Mouse (Mus musculus) heart, postnatal 14 days (tissue): Measurements from ENCODE around the gene Prx. TPM values are rescaled to one million over a fixed set of nuclear protein-coding genes. Genes with fewer than 3 reads are reported as not detected.
A peak's percentile ranks its signal among the peaks of the same experiment; 100 is the strongest.

Experiments used
- DNase-seq, 2 experiments: peaks; one replicate each; pipeline ENCODE4 v3.0.0; 2021 to 2022
- intact Hi-C: fragments of 180-260 bp; cut with DNase I; formaldehyde crosslinking; loops from one replicate; pipeline ENCODE4 v1.15.1; 2025
- total RNA-seq, 2 experiments: library from RNA; stranded (reverse); gene quantifications; 2 replicates each; pipeline ENCODE4 v1.2.3; 2021

The Prx gene
- total RNA-seq, 2 experiments from 2014 or later: 1.4 to 2.8 TPM

DNA sequence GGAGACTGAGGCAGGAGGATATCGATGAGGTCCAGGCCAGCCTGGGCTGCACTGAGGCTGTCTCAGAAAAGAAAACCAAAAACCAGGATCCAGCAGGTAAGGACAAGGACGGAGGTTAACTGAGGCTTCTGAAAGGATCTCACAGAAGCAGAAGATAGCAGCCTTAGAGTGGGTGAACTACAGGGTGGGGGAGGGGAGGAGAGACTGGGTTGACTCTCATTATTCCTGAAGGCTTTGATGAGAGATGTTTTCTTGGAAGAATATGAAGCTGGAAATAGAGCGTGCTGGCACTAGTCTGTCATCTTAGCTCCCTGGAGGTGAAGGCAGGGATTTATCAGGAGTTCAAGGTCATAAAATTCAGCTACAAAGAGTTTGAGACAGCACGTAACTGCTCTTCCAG lies 44.7 kb downstream of the Prx start:
- intact Hi-C loops: no loop called here
- DNase-seq: no peak

DNA sequence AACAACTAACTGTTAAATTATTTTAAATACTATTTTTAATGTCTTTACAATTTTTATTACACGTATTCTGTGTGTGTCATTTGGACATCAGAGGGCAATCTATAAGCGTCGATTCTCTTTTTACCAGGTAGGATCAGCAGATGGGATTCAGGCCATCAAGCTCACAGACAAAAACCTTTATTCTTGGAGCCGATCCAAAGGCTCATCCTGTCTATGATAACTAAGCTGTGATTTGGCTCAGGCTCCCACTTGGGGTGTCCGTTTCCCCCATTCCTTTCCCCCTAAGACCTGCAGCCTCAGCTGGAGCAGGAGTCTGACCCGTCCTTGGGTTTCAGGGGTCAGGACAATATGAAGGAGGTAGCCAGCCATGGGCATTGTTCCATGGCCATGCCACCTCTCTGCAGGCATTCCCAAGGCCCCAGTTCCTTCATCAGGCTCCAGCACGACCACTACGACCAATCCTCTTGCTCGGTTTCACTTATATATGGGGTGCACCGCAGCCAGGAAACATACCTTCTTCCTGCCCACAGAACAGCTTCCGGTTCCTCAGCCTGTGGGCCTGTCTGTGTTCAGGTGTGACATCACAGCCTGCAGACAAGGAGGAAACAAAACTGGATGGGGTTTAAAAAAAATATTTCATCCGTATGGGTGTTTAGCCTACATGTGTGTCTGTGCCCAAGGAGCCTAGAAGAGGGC lies 45.7 kb downstream of the Prx start:
- no peak for DNase-seq
- intact Hi-C loops: no loop called here

GRCm38 (mm10) chr7:27549597-27549996 lies 50.5 kb downstream of the Prx start:
- no peak for DNase-seq
- intact Hi-C loops: no loop called here

- intact Hi-C loops: no loop called here
- DNase-seq: no peak
Measured at GRCm38 (mm10) chr7:27552070-27552469, 52.9 kb downstream of the Prx start.

GRCm38 (mm10) chr7:27552931-27553513 lies 53.9 kb downstream of the Prx start, which contains the start of the genes Pld3 and 2310022A10Rik:
Pld3 (minus strand) TSS chr7:27553218.
2310022A10Rik (plus strand) TSS chr7:27553233.
- intact Hi-C loops: no loop called here

GRCm38 (mm10) chr7:27560291-27560887 lies 61.3 kb downstream of the Prx start:
- intact Hi-C loops: no loop called here
- peak; percentile 52 to 65 for DNase-seq

More at GRCm38 (mm10) chr7:27552931-27553513, 53.9 kb downstream of the Prx start, which contains the start of the genes Pld3 and 2310022A10Rik:
- DNase-seq: peak; percentile 92 to 93

GRCm38 (mm10) chr7:27560978-27561377 lies 61.9 kb downstream of the Prx start:
- intact Hi-C loops: no loop called here
- DNase-seq: no peak

Other genes starting within 250 kb of the Prx start
- 1 to 10 TPM; 7.9 to 8.5 TPM for gene Numbl, start 240.9 kb upstream of the Prx start, total RNA-seq
- 100 to 1,000 TPM; 354 to 358 TPM for gene Ltbp4, start 161.6 kb upstream of the Prx start, total RNA-seq
- gene Shkbp1, start 143.3 kb upstream of the Prx start, total RNA-seq: 1 to 10 TPM; 8.6 to 9.7 TPM
- gene Gm20479, start 141.9 kb upstream of the Prx start, total RNA-seq: under 1 TPM in 1 of 2 experiments, not detected in 1; 0.76 TPM
- gene Sptbn4, start 51.6 kb upstream of the Prx start, total RNA-seq: under 1 TPM; 0.14 to 0.20 TPM
- gene Blvrb, start 51.3 kb upstream of the Prx start, total RNA-seq: 10 to 100 TPM; 34.3 to 34.9 TPM
- gene Sertad3, start 25.6 kb upstream of the Prx start, total RNA-seq: 1 to 10 TPM; 7.6 to 8.5 TPM
- 10 to 100 TPM; 10.9 to 11.4 TPM for gene Sertad1, start 12.4 kb upstream of the Prx start, total RNA-seq
- gene Hipk4, start 23.9 kb downstream of the Prx start, total RNA-seq: under 1 TPM; 0.32 to 0.55 TPM
- 10 to 100 TPM; 29.0 to 31.8 TPM for gene Pld3, start 53.9 kb downstream of the Prx start, total RNA-seq
- 10 to 100 TPM; 53.0 to 62.2 TPM for gene 2310022A10Rik, start 53.9 kb downstream of the Prx start, total RNA-seq
- gene Akt2, start 92.2 kb downstream of the Prx start, total RNA-seq: 100 to 1,000 TPM; 169 to 170 TPM
- not detected for gene Ttc9b, start 154.6 kb downstream of the Prx start, total RNA-seq
- gene Map3k10, start 175.3 kb downstream of the Prx start, total RNA-seq: 10 to 100 TPM; 17.0 to 22.4 TPM
- 1 to 10 TPM in 1 of 2 experiments, under 1 TPM in 1; 0.84 to 1.3 TPM for gene Zfp607b, start 190.0 kb downstream of the Prx start, total RNA-seq
- gene Zfp60, start 232.1 kb downstream of the Prx start, total RNA-seq: 10 to 100 TPM in 1 of 2 experiments, 1 to 10 TPM in 1; 9.0 to 10.6 TPM